Mouse (Mus musculus) embryonic facial prominence, embryonic 10.5 days (tissue): ENCODE measurements at regions not wholly inside any gene's neighbourhood (a gene's known extent, or its start where the extent isn't known, plus 50 kb on each side); places are given as distances from the start of the nearest gene placed in this dataset.

Experiments
- DNase-seq: peaks from one replicate; pipeline ENCODE4 v3.0.0-alpha.2; 2017; ENCODE audit warnings: low spot score
- H3K27ac ChIP-seq: fragments of 300-500 bp; sonication (generic); replicated peaks from 2 replicates; pipeline ENCODE4 v1.5.1; 2016; ENCODE audit warnings: mild to moderate bottlenecking
- H3K27me3 ChIP-seq: fragments of 300-500 bp; sonication (generic); replicated peaks from 2 replicates; pipeline ENCODE4 v1.6.1; 2016; ENCODE audit warnings: low read depth, mild to moderate bottlenecking; ENCODE audit not compliant: poor library complexity, severe bottlenecking
- H3K36me3 ChIP-seq: fragments of 300-500 bp; sonication (generic); replicated peaks from 2 replicates; pipeline ENCODE4 v1.6.1; 2016; ENCODE audit warnings: mild to moderate bottlenecking, moderate library complexity
- H3K4me1 ChIP-seq: fragments of 300-500 bp; sonication (generic); 2 replicates; pipeline ENCODE4 v1.6.1; 2016
- H3K4me3 ChIP-seq: fragments of 300-500 bp; sonication (generic); 2 replicates; pipeline ENCODE4 v1.5.1; 2016; ENCODE audit warnings: mild to moderate bottlenecking, moderate library complexity
- H3K9me3 ChIP-seq: fragments of 300-500 bp; sonication (generic); 2 replicates; pipeline ENCODE4 v1.6.1; 2016; ENCODE audit warnings: mild to moderate bottlenecking
- WGBS: fragments of 180-500 bp; shearing (Covaris S2); methylation state at CpG from one replicate; pipeline ENCODE4 v1.1.7; 2016; 5-methylcytosine and 5-hydroxymethylcytosine counted together

DNA sequence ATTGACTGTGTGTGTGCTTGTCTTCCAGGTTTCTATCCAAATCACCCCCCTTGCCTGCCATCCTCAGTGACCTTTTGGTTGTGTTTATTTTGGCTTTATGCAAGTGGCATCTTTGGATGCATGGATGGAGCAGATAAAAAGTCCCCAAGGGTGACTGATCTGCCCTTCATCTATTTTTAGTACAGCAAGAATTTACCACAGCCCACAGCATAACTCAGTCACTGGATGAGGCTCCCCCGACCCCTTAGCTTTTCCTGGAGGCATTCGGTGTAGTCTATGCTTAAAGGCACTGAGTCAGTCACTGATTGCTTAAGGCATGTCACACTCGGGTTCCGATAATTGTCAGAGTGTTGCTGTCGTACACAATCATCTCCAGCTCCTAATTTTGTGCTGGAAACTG, 142.2 kb upstream of the Rap1b start:
- H3K9me3 ChIP-seq, result no peaks in the 10 kb centered on the region
- DNase-seq, result no peak
- 75% methylated on average over 5 of the region's 5 CpGs for WGBS
- H3K27me3 ChIP-seq, result no peaks in the 10 kb centered on the region
- H3K27ac ChIP-seq, result no peak overlapping the region
- H3K4me1 ChIP-seq, result no peaks in the 10 kb centered on the region
- H3K36me3 ChIP-seq, result no peaks in the 10 kb centered on the region
- H3K4me3 ChIP-seq, result no peak overlapping the region

DNA sequence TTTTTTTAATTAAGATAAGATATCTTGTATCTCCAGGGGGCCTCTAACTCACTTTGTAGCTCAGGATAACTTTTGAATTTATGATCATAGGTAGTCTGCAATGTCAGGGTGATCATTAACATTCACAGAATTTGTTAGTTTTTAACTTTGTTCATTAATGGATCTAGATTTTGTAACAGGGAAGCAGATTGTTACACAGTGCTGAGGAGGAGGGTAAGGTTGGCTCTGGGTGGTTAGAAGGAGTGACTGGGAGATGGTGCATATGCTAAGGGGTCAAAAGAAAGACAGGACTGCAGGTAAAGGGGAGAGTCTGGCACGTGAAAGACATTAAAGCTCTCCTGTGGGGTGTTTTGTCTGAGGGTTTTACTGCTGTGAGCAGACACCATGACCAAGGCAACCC, 145.3 kb upstream of the Rap1b start:
- no peaks in the 10 kb centered on the region for H3K9me3 ChIP-seq
- 80% methylated on average over 1 of the region's 1 CpGs for WGBS
- H3K27me3 ChIP-seq, result peaks cover 7% of the 10 kb centered on the region; the same call in 1 of the 2 replicates
- H3K4me1 ChIP-seq, result peaks cover 13% of the 10 kb centered on the region
- H3K4me3 ChIP-seq, result no peak overlapping the region
- no peak for DNase-seq
- H3K36me3 ChIP-seq, result no peaks in the 10 kb centered on the region
- H3K27ac ChIP-seq, result no peak overlapping the region

DNA sequence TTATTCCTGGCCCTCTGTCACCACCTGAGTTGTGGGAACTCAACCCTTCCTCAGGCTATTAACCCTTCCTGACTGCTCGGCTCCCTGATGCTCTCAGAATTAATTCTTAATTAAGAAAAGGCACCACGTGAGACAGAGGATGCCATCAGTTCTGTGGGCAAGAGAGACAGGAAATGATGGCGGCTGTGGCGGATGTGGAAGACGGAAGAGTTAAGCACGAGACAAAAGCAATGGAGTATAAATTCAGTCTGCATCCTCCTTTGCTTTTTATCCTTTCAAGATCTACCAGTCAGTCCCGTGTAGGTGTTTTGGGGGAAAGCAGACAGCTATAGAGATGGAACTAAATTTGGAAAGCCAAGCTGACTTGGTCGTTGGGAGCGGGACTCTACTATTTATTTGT, 146.5 kb upstream of the Rap1b start:
- no peak overlapping the region for H3K4me3 ChIP-seq
- peaks cover 13% of the 10 kb centered on the region for H3K4me1 ChIP-seq
- H3K27me3 ChIP-seq, result peaks cover 7% of the 10 kb centered on the region; the same call in 1 of the 2 replicates
- WGBS, result 84% methylated on average over 9 of the region's 9 CpGs
- no peak overlapping the region for H3K27ac ChIP-seq
- no peaks in the 10 kb centered on the region for H3K9me3 ChIP-seq
- no peak for DNase-seq
- H3K36me3 ChIP-seq, result no peaks in the 10 kb centered on the region

DNA sequence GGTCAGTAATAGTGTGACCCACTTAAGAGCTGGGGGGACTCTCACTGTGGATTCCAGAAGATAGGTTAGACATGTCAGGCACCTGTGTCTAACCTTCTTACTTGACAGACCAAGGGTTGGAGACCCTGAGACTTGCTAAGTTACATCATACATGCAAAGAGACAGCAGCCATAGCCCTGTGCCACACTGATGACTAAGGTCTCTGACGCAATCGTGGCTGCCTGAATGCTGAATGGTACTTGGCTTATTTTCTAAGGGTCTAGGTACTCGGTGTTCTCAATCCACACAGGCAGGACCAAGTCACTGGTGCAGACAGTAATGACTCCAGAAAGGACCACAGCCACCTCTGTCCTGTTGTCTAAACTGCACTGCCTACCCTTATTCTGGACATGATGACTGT, 147.8 kb upstream of the Mdm1 start:
- no peak for DNase-seq
- H3K4me1 ChIP-seq, result peaks cover 13% of the 10 kb centered on the region
- no peak overlapping the region for H3K27ac ChIP-seq
- peaks cover 7% of the 10 kb centered on the region; the same call in 1 of the 2 replicates for H3K27me3 ChIP-seq
- H3K36me3 ChIP-seq, result no peaks in the 10 kb centered on the region
- H3K4me3 ChIP-seq, result no peak overlapping the region
- WGBS, result 90% methylated on average over 3 of the region's 3 CpGs
- H3K9me3 ChIP-seq, result no peaks in the 10 kb centered on the region

DNA sequence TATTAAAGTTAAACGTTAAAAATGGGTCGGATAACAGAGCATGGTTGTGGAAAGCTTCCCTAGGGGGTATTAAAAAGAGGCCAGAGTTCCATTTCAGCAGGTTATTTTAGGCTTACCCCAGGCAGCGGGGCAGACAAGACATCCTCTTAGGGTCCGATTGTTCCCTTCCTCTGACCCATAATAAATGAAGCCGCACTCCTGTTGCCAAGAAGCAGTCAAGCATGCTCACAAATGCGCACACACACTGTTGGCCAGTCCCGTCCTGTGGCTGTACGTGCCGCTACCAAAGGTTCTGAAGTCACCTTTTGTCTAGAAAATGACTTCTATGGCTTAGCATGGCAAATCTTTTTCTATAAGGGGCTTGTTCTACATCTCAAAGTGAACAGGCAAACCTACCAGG, 146.8 kb upstream of the Mdm1 start:
- 48% methylated on average over 9 of the region's 9 CpGs for WGBS
- no peak overlapping the region for H3K27ac ChIP-seq
- peaks cover 13% of the 10 kb centered on the region for H3K4me1 ChIP-seq
- no peaks in the 10 kb centered on the region for H3K36me3 ChIP-seq
- H3K27me3 ChIP-seq, result peaks cover 7% of the 10 kb centered on the region; the same call in 1 of the 2 replicates
- no peaks in the 10 kb centered on the region for H3K9me3 ChIP-seq
- no peak for DNase-seq
- H3K4me3 ChIP-seq, result no peak overlapping the region

DNA sequence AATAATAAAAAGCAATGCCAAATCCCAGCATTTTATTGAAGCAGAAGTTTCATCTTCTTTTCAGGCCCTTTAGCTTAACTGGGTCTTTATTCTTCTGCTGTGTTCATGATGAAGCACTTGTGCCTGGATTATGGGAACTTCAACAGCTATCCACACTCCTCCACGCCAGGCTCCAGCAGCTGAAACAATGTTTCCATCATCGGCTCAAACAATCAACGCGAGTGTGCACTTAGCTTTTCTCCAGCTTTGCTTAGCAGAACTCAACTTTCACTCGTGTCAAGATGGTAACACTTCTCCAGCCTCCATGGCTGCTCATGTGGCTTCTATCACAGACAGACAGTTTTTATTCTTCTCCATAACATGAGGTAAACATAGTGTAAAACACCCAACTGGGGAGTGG, 143.8 kb upstream of the Mdm1 start:
- peaks cover 7% of the 10 kb centered on the region; the same call in 1 of the 2 replicates for H3K27me3 ChIP-seq
- 84% methylated on average over 5 of the region's 5 CpGs for WGBS
- H3K4me1 ChIP-seq, result peaks cover 23% of the 10 kb centered on the region
- no peak for DNase-seq
- no peaks in the 10 kb centered on the region for H3K36me3 ChIP-seq
- H3K4me3 ChIP-seq, result no peak overlapping the region
- no peaks in the 10 kb centered on the region for H3K9me3 ChIP-seq
- no peak overlapping the region for H3K27ac ChIP-seq

DNA sequence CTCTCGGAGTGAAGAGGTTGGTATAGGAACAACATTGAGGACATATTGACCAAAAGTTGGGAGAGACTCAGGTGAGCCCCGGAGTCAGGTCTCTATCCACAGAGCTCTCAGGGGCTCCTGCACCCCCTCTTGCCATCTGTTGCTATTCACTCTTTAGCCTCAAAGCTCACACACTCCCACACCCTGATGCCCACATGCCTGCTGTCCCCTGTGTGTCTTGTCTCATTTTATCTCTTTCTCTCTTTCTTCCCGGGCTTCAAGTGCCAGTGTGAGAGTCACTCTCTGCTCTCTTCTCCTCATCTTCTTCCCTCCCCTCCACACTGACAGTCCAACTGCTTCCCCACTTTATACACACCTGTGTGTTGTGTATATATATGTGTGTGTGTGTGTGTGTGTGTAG, 141.0 kb upstream of the Mdm1 start:
- Histone ChIP-seq H3K4me3 (no peak overlapping the region), H3K9me3 (no peaks in the 10 kb centered on the region), H3K36me3 (no peaks in the 10 kb centered on the region), H3K4me1 (peaks cover 26% of the 10 kb centered on the region), H3K27ac (no peak overlapping the region), H3K27me3 (no peaks in the 10 kb centered on the region)
- no peak for DNase-seq
- WGBS, result 87% methylated on average over 3 of the region's 3 CpGs

DNA sequence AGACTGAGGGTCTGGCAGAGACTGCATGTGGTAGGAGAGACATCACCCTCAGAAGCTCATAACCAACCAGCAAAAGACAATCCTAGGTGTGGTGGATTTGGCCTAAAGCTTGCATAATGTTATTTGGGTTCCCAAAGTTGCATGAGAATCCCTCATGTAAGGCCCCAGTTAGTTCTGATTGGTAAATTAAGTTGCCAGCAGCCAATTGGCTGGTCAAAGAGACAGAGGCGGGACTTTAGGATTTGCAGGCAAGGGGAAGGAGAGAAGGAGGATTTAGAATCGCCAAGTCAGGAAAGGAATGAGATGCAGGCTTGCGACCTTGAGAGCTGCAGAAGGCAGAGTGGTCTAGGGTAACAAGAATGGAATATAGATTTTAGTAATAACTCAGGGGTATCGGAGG, 140.1 kb upstream of the Mdm1 start:
- no peaks in the 10 kb centered on the region for H3K36me3 ChIP-seq

DNA sequence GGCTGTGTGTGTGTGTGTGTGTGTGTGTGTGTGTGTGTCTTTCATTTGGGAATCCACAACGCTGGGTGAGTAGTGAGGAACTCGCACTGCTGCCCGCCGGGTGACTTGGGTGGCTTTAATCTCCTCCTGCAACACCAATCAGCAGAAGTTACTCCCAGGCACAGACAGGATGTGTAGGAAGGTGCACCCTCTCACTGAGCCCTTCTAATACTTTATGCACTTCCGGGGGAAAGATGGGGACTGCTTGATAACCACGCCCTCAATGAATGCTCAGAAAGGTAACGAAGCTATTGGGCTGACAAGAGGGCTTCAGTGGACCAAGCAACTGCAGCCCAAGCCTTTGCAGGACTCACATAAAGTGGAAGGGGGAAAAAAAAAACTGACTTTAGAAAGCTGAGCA, 139.6 kb upstream of the Mdm1 start:
- peaks cover 24% of the 10 kb centered on the region for H3K4me1 ChIP-seq
- H3K4me3 ChIP-seq, result no peak overlapping the region
- H3K36me3 ChIP-seq, result no peaks in the 10 kb centered on the region
- WGBS, result 69% methylated on average over 7 of the region's 7 CpGs
- DNase-seq, result no peak
- H3K27me3 ChIP-seq, result no peaks in the 10 kb centered on the region
- H3K9me3 ChIP-seq, result no peaks in the 10 kb centered on the region
- no peak overlapping the region for H3K27ac ChIP-seq

More for the DNA sequence above, 140.1 kb upstream of the Mdm1 start:
- H3K27ac ChIP-seq, result no peak overlapping the region
- DNase-seq, result no peak
- peaks cover 24% of the 10 kb centered on the region for H3K4me1 ChIP-seq
- 38% methylated on average over 4 of the region's 4 CpGs for WGBS
- no peak overlapping the region for H3K4me3 ChIP-seq
- no peaks in the 10 kb centered on the region for H3K9me3 ChIP-seq
- H3K27me3 ChIP-seq, result no peaks in the 10 kb centered on the region

DNA sequence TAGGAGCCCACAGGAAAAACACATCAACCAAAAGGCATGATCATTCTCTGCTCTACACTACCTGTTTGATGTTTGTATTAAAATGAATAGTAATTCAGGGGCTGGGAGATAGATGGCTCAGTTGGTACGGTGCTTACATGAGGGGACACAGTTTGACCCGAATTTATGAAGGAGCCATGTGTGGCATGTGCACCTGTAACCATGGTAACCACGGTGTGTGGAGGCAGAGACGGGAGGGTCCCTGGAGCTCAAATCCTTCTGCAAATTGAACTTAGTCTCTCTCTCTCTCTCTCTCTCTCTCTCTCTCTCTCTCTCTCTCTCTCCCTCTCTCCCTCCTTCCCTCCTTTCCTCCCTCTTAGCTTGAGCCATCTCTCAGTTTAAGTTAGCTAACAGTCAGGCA, 139.1 kb upstream of the Mdm1 start:
- DNase-seq, result no peak
- Histone ChIP-seq H3K9me3 (no peaks in the 10 kb centered on the region), H3K4me3 (no peak overlapping the region), H3K4me1 (peaks cover 24% of the 10 kb centered on the region), H3K27me3 (no peaks in the 10 kb centered on the region), H3K27ac (no peak overlapping the region), H3K36me3 (no peaks in the 10 kb centered on the region)
- WGBS, result 90% methylated on average over 4 of the region's 4 CpGs

DNA sequence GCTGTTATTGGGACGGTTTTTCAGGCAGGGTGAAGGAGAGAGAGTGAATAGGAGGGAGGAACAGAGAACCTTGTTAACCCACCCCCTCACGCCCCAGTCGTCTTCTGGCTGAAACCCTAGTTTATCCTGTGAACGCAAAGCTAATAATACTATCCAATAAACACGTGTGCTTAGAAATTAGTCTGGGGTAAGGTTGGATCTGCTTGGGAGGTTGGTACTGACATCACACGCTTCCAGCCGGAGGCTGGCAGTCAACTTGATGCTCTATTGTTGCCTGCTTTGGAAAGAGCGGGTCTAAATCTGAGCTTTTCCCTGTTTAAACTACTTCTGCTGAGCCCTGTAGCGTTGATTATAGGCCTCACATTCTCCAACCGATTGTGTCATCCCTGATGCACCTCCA, 138.4 kb upstream of the Mdm1 start:
- Histone ChIP-seq H3K4me1 (peaks cover 24% of the 10 kb centered on the region), H3K36me3 (no peaks in the 10 kb centered on the region), H3K4me3 (no peak overlapping the region), H3K27me3 (no peaks in the 10 kb centered on the region), H3K27ac (no peak overlapping the region), H3K9me3 (no peaks in the 10 kb centered on the region)
- 88% methylated on average over 10 of the region's 10 CpGs for WGBS
- no peak for DNase-seq

DNA sequence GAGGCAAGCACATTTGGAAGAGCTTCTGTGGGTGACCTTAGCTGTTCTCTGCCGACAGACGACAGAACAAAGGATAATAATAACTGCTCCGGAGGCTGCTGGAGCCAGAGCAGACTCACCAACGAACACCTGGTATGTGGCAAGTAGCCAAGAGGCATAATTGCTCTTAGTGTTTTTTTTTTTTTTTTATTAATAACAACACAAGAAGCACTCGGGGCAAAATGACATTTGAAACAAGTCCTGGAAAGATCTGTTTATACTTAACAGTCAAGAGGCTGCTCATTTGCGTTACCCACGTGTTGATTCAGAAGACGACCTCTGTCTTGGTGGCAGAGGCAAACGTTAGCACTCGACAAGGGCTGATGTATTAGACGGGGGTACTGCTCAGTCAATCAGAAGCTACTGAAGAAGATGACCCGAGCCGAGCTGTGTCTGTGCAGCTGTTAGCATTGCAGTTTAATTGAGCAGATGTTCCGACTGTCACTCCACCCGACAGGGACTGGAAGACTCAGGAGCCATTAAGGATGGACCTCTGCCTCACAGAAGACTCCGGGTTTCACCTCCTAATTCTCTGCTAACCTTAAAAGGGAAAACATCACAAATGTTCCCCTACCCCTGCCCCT, 137.8 kb upstream of the Mdm1 start:
- DNase-seq, result no peak
- no peak overlapping the region for H3K27ac ChIP-seq
- 54% methylated on average over 16 of the region's 16 CpGs for WGBS
- H3K36me3 ChIP-seq, result no peaks in the 10 kb centered on the region
- H3K4me1 ChIP-seq, result peaks cover 24% of the 10 kb centered on the region
- no peaks in the 10 kb centered on the region for H3K27me3 ChIP-seq
- H3K9me3 ChIP-seq, result no peaks in the 10 kb centered on the region; the same call in 1 of the 2 replicates
- H3K4me3 ChIP-seq, result no peak overlapping the region

DNA sequence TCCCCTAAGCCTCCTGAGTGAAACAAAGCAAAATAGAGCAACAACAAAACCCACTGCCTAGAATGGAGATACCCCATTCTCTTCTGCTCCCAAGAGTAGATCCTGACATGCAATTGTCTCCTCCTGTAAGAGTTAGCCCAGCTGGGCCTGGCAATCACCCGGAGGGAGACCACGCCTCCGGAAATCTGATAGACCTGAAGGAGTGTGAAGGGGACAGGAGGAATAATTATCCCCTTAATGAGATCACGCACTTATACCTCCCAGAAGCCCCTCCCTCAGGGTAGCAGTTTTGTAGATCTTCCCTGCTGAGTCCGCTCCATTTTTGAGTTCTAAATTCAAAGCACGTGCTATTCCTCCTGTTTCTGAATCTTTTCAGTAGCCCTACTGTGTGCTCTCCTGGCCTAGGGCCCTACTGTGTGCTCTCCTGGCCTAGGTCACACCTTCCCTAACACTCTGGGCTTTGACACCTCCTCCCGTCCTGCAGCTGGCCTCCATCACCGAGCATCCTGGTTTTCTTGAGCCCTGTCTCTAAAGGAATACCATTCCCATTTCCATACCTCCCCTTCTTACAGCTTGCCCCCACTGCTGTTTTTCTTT, 137.2 kb upstream of the Mdm1 start:
- 64% methylated on average over 8 of the region's 8 CpGs for whole genome bisulfite sequencing
- Histone ChIP-seq H3K4me1 (peaks cover 24% of the 10 kb centered on the region), H3K36me3 (no peaks in the 10 kb centered on the region), H3K9me3 (peaks cover 2% of the 10 kb centered on the region; the same call in 1 of the 2 replicates), H3K27ac (no peak overlapping the region), H3K4me3 (no peak overlapping the region), H3K27me3 (no peaks in the 10 kb centered on the region)
- no peak for DNase-seq
